Mouse (Mus musculus): Measurements from ENCODE around the gene H2al2a. TPM values are rescaled to one million over a fixed set of nuclear protein-coding genes. Genes with fewer than 3 reads are reported as not detected.
"Not testable (repeated sequence)": the region's sequence is repeated elsewhere in the genome, so short reads cannot be mapped to it uniquely, and the experiment has no call there.

Gene H2al2a
- total RNA-seq, 4 experiments from 2014 or later, result not detected

GRCm38 (mm10) chr2:18028140-18029021, 31.6 kb upstream of the H2al2a start:
- DNase-seq (ENCODE audit: low spot score in 2 of 2), result peak; percentile 73 to 77

- DNase-seq (ENCODE audit: low spot score in 2 of 2), result peak; percentile 88 to 89
These were observed 30.8 kb upstream of the H2al2a start for GRCm38 (mm10) chr2:18027448-18028139.

GRCm38 (mm10) chr2:18026116-18026947, 29.6 kb upstream of the H2al2a start:
- no peak for DNase-seq (ENCODE audit: low spot score in 2 of 2)

- no peak for DNase-seq (ENCODE audit: low spot score in 2 of 2)
These were observed 29.0 kb upstream of the H2al2a start for GRCm38 (mm10) chr2:18025781-18026115.

GRCm38 (mm10) chr2:18025116-18025515, 28.4 kb upstream of the H2al2a start:
- DNase-seq (ENCODE audit: low spot score in 2 of 2), result no peak

GRCm38 (mm10) chr2:18022886-18023285, 26.1 kb upstream of the H2al2a start:
- DNase-seq (ENCODE audit: low spot score in 2 of 2), result no peak

GRCm38 (mm10) chr2:18019122-18019521, 22.4 kb upstream of the H2al2a start:
- DNase-seq (ENCODE audit: low spot score in 2 of 2), result no peak

GRCm38 (mm10) chr2:18017321-18017720, 20.6 kb upstream of the H2al2a start:
- no peak for DNase-seq (ENCODE audit: low spot score in 2 of 2)

- DNase-seq (ENCODE audit: low spot score in 2 of 2), result no peak
These were observed 19.9 kb upstream of the H2al2a start for GRCm38 (mm10) chr2:18016639-18017038.

- no peak for DNase-seq (ENCODE audit: low spot score in 2 of 2)
These were observed 18.8 kb upstream of the H2al2a start for GRCm38 (mm10) chr2:18015581-18015980.

GRCm38 (mm10) chr2:18012866-18013265, 16.1 kb upstream of the H2al2a start:
- no peak for DNase-seq (ENCODE audit: low spot score in 2 of 2)

- DNase-seq (ENCODE audit: low spot score in 2 of 2), result no peak
These were observed 14.5 kb upstream of the H2al2a start for GRCm38 (mm10) chr2:18011226-18011625.

- peak in 1 of 2 experiments; percentile 15 for DNase-seq (ENCODE audit: low spot score in 2 of 2)
These were observed 8.4 kb upstream of the H2al2a start for GRCm38 (mm10) chr2:18005137-18005536.

- DNase-seq (ENCODE audit: low spot score in 2 of 2), result no peak
These were observed 7.5 kb upstream of the H2al2a start for GRCm38 (mm10) chr2:18004286-18004685.

- DNase-seq (ENCODE audit: low spot score in 2 of 2), result no peak
These were observed 5.5 kb upstream of the H2al2a start for GRCm38 (mm10) chr2:18002306-18002705.

- DNase-seq (ENCODE audit: low spot score in 2 of 2), result no peak
These were observed 7.2 kb downstream of the H2al2a start for GRCm38 (mm10) chr2:17989562-17989961.

- no peak for DNase-seq (ENCODE audit: low spot score in 2 of 2)
These were observed 7.6 kb downstream of the H2al2a start for GRCm38 (mm10) chr2:17989115-17989514.

GRCm38 (mm10) chr2:17986694-17987093, 10.1 kb downstream of the H2al2a start:
- DNase-seq (ENCODE audit: low spot score in 2 of 2), result no peak

GRCm38 (mm10) chr2:17984774-17985173, 12.0 kb downstream of the H2al2a start:
- no peak for DNase-seq (ENCODE audit: low spot score in 2 of 2)

GRCm38 (mm10) chr2:17982747-17983146, 14.0 kb downstream of the H2al2a start:
- DNase-seq (ENCODE audit: low spot score in 2 of 2), result no peak

- DNase-seq (ENCODE audit: low spot score in 2 of 2), result no peak
These were observed 18.1 kb downstream of the H2al2a start for GRCm38 (mm10) chr2:17978706-17979105.

- DNase-seq (ENCODE audit: low spot score in 2 of 2), result not testable (repeated sequence)
These were observed 18.5 kb downstream of the H2al2a start for GRCm38 (mm10) chr2:17978251-17978650.

Data from left cerebral cortex, adult 8-10 months (tissue).